Mouse (Mus musculus): ENCODE measurements at regions not wholly inside any gene's neighbourhood (a gene's known extent, or its start where the extent isn't known, plus 50 kb on each side); places are given as distances from the start of the nearest gene placed in this dataset.

- no peaks in the 10 kb centered on the region for H3K4me1 ChIP-seq (ENCODE audit: control insufficient read depth, insufficient read depth, low read length)
- H3K27ac ChIP-seq (ENCODE audit: insufficient read depth, low read depth, low read length), result no peak overlapping the region
- H3K4me3 ChIP-seq (ENCODE audit: insufficient read depth, low read length), result no peak overlapping the region
- no peak for TF ChIP-seq CTCF (IDR thresholded peaks at IDR 0.05; ENCODE audit: low read depth, low read length)
- no peak for TF ChIP-seq POLR2A (IDR thresholded peaks at IDR 0.05; ENCODE audit: borderline replicate concordance, low read depth, low read length)
These were observed 151.5 kb upstream of the Sema3a start for GRCm38 (mm10) chr5:12973701-12974100.

- Histone ChIP-seq H3K4me3 (ENCODE audit: insufficient read depth, low read length) (no peak overlapping the region), H3K27ac (ENCODE audit: insufficient read depth, low read depth, low read length) (no peak overlapping the region), H3K4me1 (ENCODE audit: control insufficient read depth, insufficient read depth, low read length) (no peaks in the 10 kb centered on the region)
- TF ChIP-seq POLR2A (IDR thresholded peaks at IDR 0.05; ENCODE audit: borderline replicate concordance, low read depth, low read length) (no peak), CTCF (IDR thresholded peaks at IDR 0.05; ENCODE audit: low read depth, low read length) (no peak)
These were observed 149.0 kb upstream of the Sema3a start for GRCm38 (mm10) chr5:12976015-12976742.

GRCm38 (mm10) chr5:12977875-12978274, 147.3 kb upstream of the Sema3a start:
- Histone ChIP-seq H3K4me1 (ENCODE audit: control insufficient read depth, insufficient read depth, low read length) (no peaks in the 10 kb centered on the region), H3K4me3 (ENCODE audit: insufficient read depth, low read length) (no peak overlapping the region), H3K27ac (ENCODE audit: insufficient read depth, low read depth, low read length) (no peak overlapping the region)
- no peak for TF ChIP-seq CTCF (IDR thresholded peaks at IDR 0.05; ENCODE audit: low read depth, low read length)
- no peak for TF ChIP-seq POLR2A (IDR thresholded peaks at IDR 0.05; ENCODE audit: borderline replicate concordance, low read depth, low read length)

- H3K4me1 ChIP-seq (ENCODE audit: control insufficient read depth, insufficient read depth, low read length), result no peaks in the 10 kb centered on the region
- no peak overlapping the region for H3K4me3 ChIP-seq (ENCODE audit: insufficient read depth, low read length)
- H3K27ac ChIP-seq (ENCODE audit: insufficient read depth, low read depth, low read length), result no peak overlapping the region
- TF ChIP-seq POLR2A (IDR thresholded peaks at IDR 0.05; ENCODE audit: borderline replicate concordance, low read depth, low read length), result no peak
- no peak for TF ChIP-seq CTCF (IDR thresholded peaks at IDR 0.05; ENCODE audit: low read depth, low read length)
These were observed 131.4 kb upstream of the Sema3a start for GRCm38 (mm10) chr5:12993826-12994225.

GRCm38 (mm10) chr5:12997440-12997839, 127.8 kb upstream of the Sema3a start:
- H3K27ac ChIP-seq (ENCODE audit: insufficient read depth, low read depth, low read length), result no peak overlapping the region
- TF ChIP-seq CTCF (IDR thresholded peaks at IDR 0.05; ENCODE audit: low read depth, low read length) (no peak), POLR2A (IDR thresholded peaks at IDR 0.05; ENCODE audit: borderline replicate concordance, low read depth, low read length) (no peak)
- no peaks in the 10 kb centered on the region for H3K4me1 ChIP-seq (ENCODE audit: control insufficient read depth, insufficient read depth, low read length)
- H3K4me3 ChIP-seq (ENCODE audit: insufficient read depth, low read length), result no peak overlapping the region

GRCm38 (mm10) chr5:13007132-13007531, 118.1 kb upstream of the Sema3a start:
- TF ChIP-seq POLR2A (IDR thresholded peaks at IDR 0.05; ENCODE audit: borderline replicate concordance, low read depth, low read length) (no peak), CTCF (IDR thresholded peaks at IDR 0.05; ENCODE audit: low read depth, low read length) (no peak)
- H3K27ac ChIP-seq (ENCODE audit: insufficient read depth, low read depth, low read length), result no peak overlapping the region
- H3K4me3 ChIP-seq (ENCODE audit: insufficient read depth, low read length), result no peak overlapping the region
- H3K4me1 ChIP-seq (ENCODE audit: control insufficient read depth, insufficient read depth, low read length), result no peaks in the 10 kb centered on the region

GRCm38 (mm10) chr5:13022270-13022669, 102.9 kb upstream of the Sema3a start:
- no peaks in the 10 kb centered on the region for H3K4me1 ChIP-seq (ENCODE audit: control insufficient read depth, insufficient read depth, low read length)
- H3K4me3 ChIP-seq (ENCODE audit: insufficient read depth, low read length), result no peak overlapping the region
- no peak overlapping the region for H3K27ac ChIP-seq (ENCODE audit: insufficient read depth, low read depth, low read length)
- no peak for TF ChIP-seq POLR2A (IDR thresholded peaks at IDR 0.05; ENCODE audit: borderline replicate concordance, low read depth, low read length)
- no peak for TF ChIP-seq CTCF (IDR thresholded peaks at IDR 0.05; ENCODE audit: low read depth, low read length)

GRCm38 (mm10) chr5:13033332-13033731, 91.9 kb upstream of the Sema3a start:
- TF ChIP-seq CTCF (IDR thresholded peaks at IDR 0.05; ENCODE audit: low read depth, low read length), result no peak
- TF ChIP-seq POLR2A (IDR thresholded peaks at IDR 0.05; ENCODE audit: borderline replicate concordance, low read depth, low read length), result no peak
- Histone ChIP-seq H3K4me1 (ENCODE audit: control insufficient read depth, insufficient read depth, low read length) (no peaks in the 10 kb centered on the region), H3K27ac (ENCODE audit: insufficient read depth, low read depth, low read length) (no peak overlapping the region), H3K4me3 (ENCODE audit: insufficient read depth, low read length) (no peak overlapping the region)

- H3K27ac ChIP-seq (ENCODE audit: insufficient read depth, low read depth, low read length), result no peak overlapping the region
- H3K4me1 ChIP-seq (ENCODE audit: control insufficient read depth, insufficient read depth, low read length), result no peaks in the 10 kb centered on the region
- no peak overlapping the region for H3K4me3 ChIP-seq (ENCODE audit: insufficient read depth, low read length)
- TF ChIP-seq POLR2A (IDR thresholded peaks at IDR 0.05; ENCODE audit: borderline replicate concordance, low read depth, low read length) (no peak), CTCF (IDR thresholded peaks at IDR 0.05; ENCODE audit: low read depth, low read length) (no peak)
These were observed 89.1 kb upstream of the Sema3a start for GRCm38 (mm10) chr5:13036127-13036526.

- Histone ChIP-seq H3K27ac (ENCODE audit: insufficient read depth, low read depth, low read length) (no peak overlapping the region), H3K4me1 (ENCODE audit: control insufficient read depth, insufficient read depth, low read length) (no peaks in the 10 kb centered on the region), H3K4me3 (ENCODE audit: insufficient read depth, low read length) (no peak overlapping the region)
- TF ChIP-seq POLR2A (IDR thresholded peaks at IDR 0.05; ENCODE audit: borderline replicate concordance, low read depth, low read length), result no peak
- no peak for TF ChIP-seq CTCF (IDR thresholded peaks at IDR 0.05; ENCODE audit: low read depth, low read length)
These were observed 66.3 kb upstream of the Sema3a start for GRCm38 (mm10) chr5:13058883-13059423.

Measured in bone marrow macrophage, adult 2 months (primary cell).